Mouse (Mus musculus) lung, embryonic 14.5 days (tissue): ENCODE data around the gene Lama2. TPM values are rescaled to one million over a fixed set of nuclear protein-coding genes. Genes with fewer than 3 reads are reported as not detected.

ENCODE experiments used
- ATAC-seq: fragments of 200-750 bp; cut with Nextera tagmentation; 2 replicates; pipeline ENCODE4 v1.8.0; 2017; ENCODE audit warnings: mild to moderate bottlenecking, moderate TSS enrichment, moderate library complexity; ENCODE audit not compliant: insufficient read depth
- DNase-seq: peaks from one replicate; pipeline ENCODE4 v3.0.0-alpha.2; 2015
- H3K27ac ChIP-seq: fragments of 300-500 bp; sonication (generic); 2 replicates; pipeline ENCODE4 v1.5.1; 2014; ENCODE audit warnings: low read depth, mild to moderate bottlenecking, moderate library complexity
- H3K27me3 ChIP-seq: fragments of 300-500 bp; sonication (generic); 2 replicates; pipeline ENCODE4 v1.6.1; 2014; ENCODE audit warnings: low read length, control low read depth; ENCODE audit not compliant: insufficient read depth
- H3K36me3 ChIP-seq: fragments of 300-500 bp; sonication (generic); 2 replicates; pipeline ENCODE4 v1.6.1; 2014; ENCODE audit warnings: control low read depth; ENCODE audit not compliant: insufficient read depth
- H3K4me1 ChIP-seq: fragments of 300-500 bp; sonication (generic); 2 replicates; pipeline ENCODE4 v1.6.1; 2014; ENCODE audit warnings: antibody characterized with exemption, control low read depth; ENCODE audit not compliant: insufficient read depth
- H3K4me2 ChIP-seq: fragments of 300-500 bp; sonication (generic); 2 replicates; pipeline ENCODE4 v1.6.1; 2014; ENCODE audit warnings: mild to moderate bottlenecking
- H3K4me3 ChIP-seq: fragments of 300-500 bp; sonication (generic); 2 replicates; pipeline ENCODE4 v1.5.1; 2014; ENCODE audit warnings: low read depth, low read length
- H3K9ac ChIP-seq: fragments of 300-500 bp; sonication (generic); 2 replicates; pipeline ENCODE4 v1.6.1; 2014
- H3K9me3 ChIP-seq: fragments of 300-500 bp; sonication (generic); 2 replicates; pipeline ENCODE4 v1.6.1; 2016; ENCODE audit warnings: low read depth, low read length, control low read depth
- CTCF ChIP-seq: IDR thresholded peaks from 2 replicates; pipeline ENCODE4 v1.5.1; 2016; ENCODE audit warnings: antibody characterized with exemption, low read depth
- WGBS: fragments of 180-500 bp; shearing (Covaris S2); extraction: QIAGEN DNeasy Blood & Tissue Kit; methylation state at CpG from one replicate; pipeline ENCODE4 v1.1.7; 2014; 5-methylcytosine and 5-hydroxymethylcytosine counted together
- polyA plus RNA-seq: library from polyadenylated mRNA; unstranded; fragments of >200 nt; fragmentation: Nextera tagmentation; extraction: Ambion mirVana; gene quantifications from 2 replicates; pipeline ENCODE4 v1.2.1, GENCODE M21; 2014

The Lama2 gene
- polyA plus RNA-seq, 1 experiment from 2014 or later, result 15.9 TPM

DNA sequence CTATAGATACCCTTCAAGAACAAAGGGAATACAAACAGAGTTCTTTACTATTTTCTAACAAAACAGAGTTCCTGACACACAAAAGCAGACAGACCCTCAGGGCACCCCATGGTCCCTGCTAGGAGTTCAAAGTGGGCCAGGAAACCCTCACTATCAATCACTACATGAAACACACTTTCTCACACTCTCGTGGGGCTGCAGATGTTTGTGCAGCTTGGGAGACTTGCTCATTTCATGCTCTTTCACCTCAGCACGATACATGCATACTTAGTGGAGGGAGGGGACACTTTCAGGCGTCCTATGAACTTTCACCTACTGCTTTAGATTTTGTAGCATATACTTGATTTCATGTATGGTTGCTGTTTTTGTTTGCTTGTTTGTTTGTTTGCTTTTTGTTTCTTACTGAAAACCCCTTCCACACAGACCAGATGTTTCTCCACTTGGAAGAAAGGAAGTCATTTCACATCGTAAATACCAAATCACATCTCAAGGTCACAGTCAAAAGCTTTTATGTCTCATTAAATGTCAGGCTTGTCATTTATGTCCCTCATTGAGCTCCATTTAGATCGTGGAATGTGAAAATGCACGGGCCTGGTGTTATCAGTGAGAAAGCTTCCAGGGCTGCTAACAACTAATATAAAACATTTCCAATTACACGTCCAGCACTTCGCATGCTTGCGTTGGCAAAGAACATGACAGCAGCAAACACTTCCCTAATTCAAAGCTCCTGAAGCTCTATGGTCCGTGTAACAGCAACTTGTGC lies 334.3 kb downstream of the Lama2 start:
- TF ChIP-seq CTCF, result no peak
- no peak for ATAC-seq
- H3K9ac ChIP-seq, result no peak overlapping the region
- H3K27ac ChIP-seq, result no peak overlapping the region
- H3K9me3 ChIP-seq, result no peaks in the 10 kb centered on the region
- no peak overlapping the region for H3K4me3 ChIP-seq
- H3K4me2 ChIP-seq, result no peak overlapping the region
- no peaks in the 10 kb centered on the region for H3K36me3 ChIP-seq
- DNase-seq, result peak; percentile 41
- no peaks in the 10 kb centered on the region for H3K27me3 ChIP-seq
- 27% methylated on average over 10 of the region's 10 CpGs for WGBS
- H3K4me1 ChIP-seq, result no peaks in the 10 kb centered on the region

DNA sequence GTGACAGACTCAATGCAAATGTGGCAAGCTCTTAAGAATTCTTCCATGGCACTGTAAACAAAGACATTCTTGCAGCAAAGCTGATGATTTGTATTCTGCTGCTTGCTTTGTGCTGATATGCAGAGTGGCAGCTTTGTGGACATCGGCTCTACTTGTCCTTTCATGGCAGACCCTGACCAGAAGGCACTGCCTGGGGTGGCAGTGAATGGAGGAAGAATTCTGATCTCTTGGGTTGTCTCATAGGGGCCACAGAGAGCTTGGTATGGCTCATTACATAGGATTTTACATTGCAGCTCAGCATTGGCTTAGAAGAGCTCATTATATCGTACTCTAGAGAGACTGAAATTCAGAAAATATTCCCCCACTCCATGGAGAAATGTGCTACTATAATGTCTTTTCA lies 352.1 kb downstream of the Lama2 start:
- WGBS, result 63% methylated on average over 2 of the region's 2 CpGs
- Histone ChIP-seq H3K4me1 (no peaks in the 10 kb centered on the region), H3K4me2 (no peak overlapping the region), H3K4me3 (no peak overlapping the region), H3K27ac (no peak overlapping the region), H3K9ac (no peak overlapping the region), H3K36me3 (no peaks in the 10 kb centered on the region), H3K27me3 (no peaks in the 10 kb centered on the region), H3K9me3 (no peaks in the 10 kb centered on the region)
- no peak for TF ChIP-seq CTCF
- no peak for ATAC-seq
- DNase-seq, result no peak

DNA sequence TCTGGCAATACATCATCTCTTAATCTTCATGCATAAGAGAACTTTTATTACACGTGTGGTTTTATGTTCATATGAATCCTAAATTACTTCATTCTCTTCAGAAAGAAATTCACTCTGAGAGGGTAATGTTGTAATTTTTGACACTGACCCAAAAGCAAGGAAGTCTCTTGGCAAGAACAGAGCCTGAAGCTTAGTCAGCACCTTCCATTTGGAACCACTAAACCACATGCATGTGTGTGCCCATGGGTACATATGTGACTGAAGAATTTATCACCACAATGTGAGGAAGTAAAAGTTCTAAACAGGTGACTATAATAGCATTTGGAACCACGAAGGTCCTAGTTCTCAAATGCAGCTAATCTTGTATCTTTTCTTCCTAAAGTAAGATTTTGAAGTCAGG lies 353.7 kb downstream of the Lama2 start:
- no peak for TF ChIP-seq CTCF
- Histone ChIP-seq H3K4me3 (no peak overlapping the region), H3K27me3 (no peaks in the 10 kb centered on the region), H3K36me3 (no peaks in the 10 kb centered on the region), H3K27ac (no peak overlapping the region), H3K9ac (no peak overlapping the region), H3K9me3 (no peaks in the 10 kb centered on the region), H3K4me1 (no peaks in the 10 kb centered on the region), H3K4me2 (no peak overlapping the region)
- ATAC-seq (no peak), DNase-seq (no peak)
- 48% methylated on average over 2 of the region's 2 CpGs for WGBS

DNA sequence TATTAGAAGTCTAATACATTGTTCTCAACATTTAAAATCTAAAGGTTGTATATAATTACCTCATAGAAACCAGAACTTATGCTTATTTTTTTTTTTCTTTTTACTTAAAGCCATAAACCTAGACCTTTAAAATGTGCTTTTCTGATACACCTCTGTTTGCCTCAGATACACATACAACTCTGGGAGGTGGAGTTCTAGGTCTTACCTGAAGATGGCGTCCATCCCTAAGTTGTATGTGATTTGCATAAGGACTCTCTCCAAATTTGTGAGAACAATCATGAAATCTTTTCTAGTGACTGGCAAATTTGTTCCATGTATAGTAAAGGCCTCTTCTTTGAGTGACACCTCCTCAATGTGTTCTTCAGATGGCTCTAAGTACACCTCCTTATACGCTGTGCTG lies 354.8 kb downstream of the Lama2 start:
- no peak overlapping the region for H3K27ac ChIP-seq
- H3K36me3 ChIP-seq, result no peaks in the 10 kb centered on the region
- no peak for TF ChIP-seq CTCF
- no peaks in the 10 kb centered on the region for H3K9me3 ChIP-seq
- H3K9ac ChIP-seq, result no peak overlapping the region
- H3K4me2 ChIP-seq, result no peak overlapping the region
- no peaks in the 10 kb centered on the region for H3K27me3 ChIP-seq
- no peaks in the 10 kb centered on the region for H3K4me1 ChIP-seq
- no peak for ATAC-seq
- H3K4me3 ChIP-seq, result no peak overlapping the region
- no peak for DNase-seq
- WGBS, result 51% methylated on average over 2 of the region's 2 CpGs

- no peak overlapping the region for H3K4me2 ChIP-seq
- no peak overlapping the region for H3K27ac ChIP-seq
- no peak for TF ChIP-seq CTCF
- no peaks in the 10 kb centered on the region for H3K27me3 ChIP-seq
- ATAC-seq (no peak), DNase-seq (no peak)
- no peak overlapping the region for H3K9ac ChIP-seq
- H3K4me1 ChIP-seq, result no peaks in the 10 kb centered on the region
- H3K9me3 ChIP-seq, result no peaks in the 10 kb centered on the region
- WGBS, result 88% methylated on average over 1 of the region's 1 CpGs
- H3K4me3 ChIP-seq, result no peak overlapping the region
- no peaks in the 10 kb centered on the region for H3K36me3 ChIP-seq
Observed at GRCm38 (mm10) chr10:27249741-27250140, 369.8 kb downstream of the Lama2 start.

- no peak overlapping the region for H3K4me2 ChIP-seq
- no peak overlapping the region for H3K9ac ChIP-seq
- H3K9me3 ChIP-seq, result no peaks in the 10 kb centered on the region
- DNase-seq (peak; percentile 40), ATAC-seq (no peak)
- H3K36me3 ChIP-seq, result no peaks in the 10 kb centered on the region
- 48% methylated on average over 4 of the region's 4 CpGs for WGBS
- no peaks in the 10 kb centered on the region for H3K4me1 ChIP-seq
- H3K27me3 ChIP-seq, result no peaks in the 10 kb centered on the region
- no peak overlapping the region for H3K4me3 ChIP-seq
- TF ChIP-seq CTCF, result no peak
- H3K27ac ChIP-seq, result no peak overlapping the region
Observed at GRCm38 (mm10) chr10:27234755-27235154, 384.8 kb downstream of the Lama2 start.

GRCm38 (mm10) chr10:27233577-27233976 lies 386.0 kb downstream of the Lama2 start:
- no peaks in the 10 kb centered on the region for H3K4me1 ChIP-seq
- no peaks in the 10 kb centered on the region for H3K9me3 ChIP-seq
- no peak overlapping the region for H3K4me3 ChIP-seq
- no peak for DNase-seq
- no peaks in the 10 kb centered on the region for H3K36me3 ChIP-seq
- no peak overlapping the region for H3K4me2 ChIP-seq
- no peak for TF ChIP-seq CTCF
- ATAC-seq, result no peak
- WGBS, result 73% methylated on average over 5 of the region's 5 CpGs
- H3K27ac ChIP-seq, result no peak overlapping the region
- no peaks in the 10 kb centered on the region for H3K27me3 ChIP-seq
- no peak overlapping the region for H3K9ac ChIP-seq
